Mouse (Mus musculus) olfactory bulb, adult 2 months (tissue): Measurements from ENCODE around the gene Pik3r1. TPM values are rescaled to one million over a fixed set of nuclear protein-coding genes. Genes with fewer than 3 reads are reported as not detected.

ENCODE experiments used
- H3K27ac ChIP-seq: fragments of 200-500 bp; 2 replicates; pipeline ENCODE4 v1.5.1; 2012; ENCODE audit warnings: low read depth, low read length; ENCODE audit not compliant: insufficient read depth
- H3K4me1 ChIP-seq: fragments of 200-500 bp; 2 replicates; pipeline ENCODE4 v1.6.1; 2012; ENCODE audit warnings: low read length; ENCODE audit not compliant: control insufficient read depth, insufficient read depth
- H3K4me3 ChIP-seq: fragments of 200-500 bp; 2 replicates; pipeline ENCODE4 v1.5.1; 2012; ENCODE audit warnings: mild to moderate bottlenecking, low read depth, low read length, moderate library complexity; ENCODE audit not compliant: insufficient read depth
- CTCF ChIP-seq: fragments of 200-500 bp; IDR thresholded peaks from 2 replicates; pipeline ENCODE4 v1.5.1; 2012; ENCODE audit warnings: low read depth, mild to moderate bottlenecking, low read length, moderate library complexity; ENCODE audit not compliant: insufficient read depth
- POLR2A ChIP-seq: fragments of 200-500 bp; IDR thresholded peaks from 2 replicates; pipeline ENCODE4 v1.6.1; 2012; ENCODE audit warnings: mild to moderate bottlenecking, low read depth, low read length, moderate library complexity; ENCODE audit not compliant: insufficient read depth
- WGBS: fragments of 180-500 bp; shearing (Covaris S2); methylation state at CpG from one replicate; pipeline ENCODE4 v1.1.7; 2018; 5-methylcytosine and 5-hydroxymethylcytosine counted together
- polyA plus RNA-seq: library from polyadenylated mRNA; stranded (reverse); fragments of >200 nt; gene quantifications from 2 replicates; pipeline ENCODE4 v1.2.4, GENCODE M21; 2012; ENCODE audit warnings: low replicate concordance; ENCODE audit not compliant: missing spikeins, insufficient read depth, insufficient read length

Pik3r1 gene
- polyA plus RNA-seq, 1 experiment = 139 TPM

DNA sequence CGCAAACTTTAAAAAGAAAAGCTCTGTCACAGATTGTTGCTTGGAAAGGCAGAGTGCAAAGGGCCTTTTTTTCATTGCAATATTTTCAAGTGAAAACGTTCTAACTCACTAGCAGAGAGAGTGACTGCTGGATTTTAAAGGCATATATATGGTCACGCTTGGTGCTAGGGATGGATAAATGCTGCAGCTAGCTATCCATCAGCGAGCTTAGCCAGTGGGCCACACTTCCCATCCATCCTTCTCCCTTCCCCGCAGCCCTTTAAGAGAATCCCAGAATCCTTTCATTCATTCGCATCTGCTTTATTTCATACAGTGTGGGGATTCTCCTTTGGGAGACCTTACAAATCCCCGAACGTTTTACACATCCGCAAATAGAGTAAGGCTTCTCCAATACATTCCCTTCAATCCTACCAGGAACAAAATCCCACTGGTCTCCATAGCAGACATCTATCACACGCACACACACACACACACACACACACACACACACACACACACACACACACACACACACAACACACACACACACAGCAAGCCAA is 32.9 kb upstream of the Pik3r1 start:
- WGBS = 45% methylated on average over 10 of the region's 10 CpGs
- peaks cover 5% of the 10 kb centered on the region for H3K4me1 ChIP-seq
- no peak for TF ChIP-seq CTCF
- no peak for TF ChIP-seq POLR2A
- H3K27ac ChIP-seq = peak overlapping the region; percentile 42; the same call in 1 of the 2 replicates
- peak overlapping the region; percentile 40 for H3K4me3 ChIP-seq

DNA sequence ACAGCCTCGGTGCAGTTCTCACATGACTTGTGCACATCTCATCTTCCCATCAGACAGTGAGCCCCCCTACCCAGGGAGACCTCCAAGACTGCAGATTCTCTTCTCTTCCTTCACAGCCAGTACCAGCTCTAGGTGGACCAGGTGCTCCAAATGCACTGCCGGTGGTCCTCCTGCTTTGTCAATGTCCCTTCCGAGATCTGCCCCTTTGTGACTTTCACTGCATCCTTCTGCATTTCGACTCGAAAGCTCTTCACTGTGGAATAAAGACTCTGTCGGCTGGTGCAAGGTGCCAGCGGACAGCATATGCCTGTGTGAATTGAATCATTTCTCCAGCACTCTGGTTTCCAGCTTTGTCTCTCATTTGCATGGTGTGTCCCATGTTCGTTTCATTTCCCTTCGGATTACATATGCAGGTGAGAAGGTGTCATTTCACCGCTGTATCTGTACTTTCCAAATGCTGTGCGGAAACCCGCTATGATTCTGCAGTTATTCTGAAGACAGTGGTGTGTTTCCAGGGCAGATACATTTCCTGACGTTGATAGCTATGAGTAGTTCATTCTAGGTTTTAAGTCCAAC is 32.1 kb upstream of the Pik3r1 start:
- H3K4me1 ChIP-seq = peaks cover 5% of the 10 kb centered on the region
- WGBS = 90% methylated on average over 13 of the region's 13 CpGs
- TF ChIP-seq POLR2A (no peak), CTCF (no peak)
- H3K4me3 ChIP-seq = no peak overlapping the region
- no peak overlapping the region for H3K27ac ChIP-seq

- Histone ChIP-seq H3K4me1 (peaks cover 5% of the 10 kb centered on the region), H3K4me3 (no peak overlapping the region), H3K27ac (no peak overlapping the region)
- no peak for TF ChIP-seq POLR2A
- no peak for TF ChIP-seq CTCF
- WGBS = 96% methylated on average over 2 of the region's 2 CpGs
Observed at GRCm38 (mm10) chr13:101799318-101799717, 31.3 kb upstream of the Pik3r1 start.

- H3K27ac ChIP-seq = no peak overlapping the region
- H3K4me3 ChIP-seq = no peak overlapping the region
- H3K4me1 ChIP-seq = peaks cover 5% of the 10 kb centered on the region
- TF ChIP-seq CTCF (no peak), POLR2A (no peak)
- WGBS = 96% methylated on average over 4 of the region's 4 CpGs
Observed at GRCm38 (mm10) chr13:101798522-101798921, 30.5 kb upstream of the Pik3r1 start.

DNA sequence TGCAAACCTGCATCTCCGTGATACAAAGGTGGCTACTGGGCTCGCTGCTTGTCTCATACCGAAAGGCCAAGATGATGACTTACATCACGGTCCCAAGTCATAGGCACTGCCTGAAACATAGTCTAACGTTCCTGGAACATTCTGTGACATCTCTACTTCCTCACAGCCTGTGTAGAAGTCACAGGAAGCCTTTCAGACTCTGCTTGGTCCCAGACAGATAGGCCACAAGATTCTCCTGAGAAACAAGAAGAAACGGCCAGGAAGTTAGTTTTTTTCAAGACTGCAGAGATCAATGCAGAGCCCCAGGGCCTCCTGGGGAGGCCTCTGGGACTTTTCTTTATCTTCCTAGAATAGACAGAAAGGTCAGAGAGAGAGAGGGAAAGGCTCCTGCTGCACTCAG is 29.0 kb upstream of the Pik3r1 start:
- 68% methylated on average over 6 of the region's 6 CpGs for WGBS
- Histone ChIP-seq H3K27ac (no peak overlapping the region), H3K4me3 (no peak overlapping the region), H3K4me1 (peaks cover 5% of the 10 kb centered on the region)
- TF ChIP-seq POLR2A (no peak), CTCF (no peak)

DNA sequence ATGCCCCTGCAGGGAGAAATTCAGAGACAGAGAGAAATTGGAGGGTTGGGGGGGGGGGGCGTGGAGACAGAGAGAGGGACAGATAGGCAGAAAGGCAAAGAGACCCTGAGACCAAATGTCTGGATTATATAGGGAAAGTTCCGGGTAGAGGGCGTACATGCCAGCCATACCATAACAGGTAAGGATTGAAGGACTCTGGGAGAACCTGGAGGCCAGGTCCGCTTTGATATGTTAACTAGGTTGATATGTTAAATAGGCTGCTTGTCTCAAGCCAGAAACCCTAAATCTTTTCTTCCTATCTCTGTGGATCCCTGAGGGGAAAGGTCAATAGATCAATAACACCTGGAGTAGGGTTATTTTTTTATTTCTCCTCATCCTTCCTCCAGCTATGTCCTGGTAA is 17.7 kb upstream of the Pik3r1 start:
- Histone ChIP-seq H3K27ac (no peak overlapping the region), H3K4me3 (no peak overlapping the region), H3K4me1 (no peaks in the 10 kb centered on the region)
- no peak for TF ChIP-seq CTCF
- no peak for TF ChIP-seq POLR2A
- 93% methylated on average over 4 of the region's 4 CpGs for WGBS

- H3K4me1 ChIP-seq = no peaks in the 10 kb centered on the region
- 98% methylated on average over 13 of the region's 13 CpGs for WGBS
Observed at GRCm38 (mm10) chr13:101784651-101785289, 16.8 kb upstream of the Pik3r1 start.

GRCm38 (mm10) chr13:101779011-101779410 is 11.0 kb upstream of the Pik3r1 start:
- H3K27ac ChIP-seq = no peak overlapping the region
- TF ChIP-seq POLR2A (no peak), CTCF (no peak)
- H3K4me1 ChIP-seq = no peaks in the 10 kb centered on the region
- no peak overlapping the region for H3K4me3 ChIP-seq
- WGBS = 94% methylated on average over 4 of the region's 4 CpGs

More at GRCm38 (mm10) chr13:101784651-101785289, 16.8 kb upstream of the Pik3r1 start:
- H3K27ac ChIP-seq = no peak overlapping the region
- no peak overlapping the region for H3K4me3 ChIP-seq
- TF ChIP-seq POLR2A (no peak), CTCF (no peak)

- TF ChIP-seq CTCF (no peak), POLR2A (no peak)
- Histone ChIP-seq H3K27ac (no peak overlapping the region), H3K4me3 (no peak overlapping the region), H3K4me1 (no peaks in the 10 kb centered on the region)
- 50% methylated on average over 3 of the region's 3 CpGs for WGBS
Observed at GRCm38 (mm10) chr13:101777851-101778250, 9.8 kb upstream of the Pik3r1 start.

- no peak overlapping the region for H3K27ac ChIP-seq
- no peak for TF ChIP-seq POLR2A
- TF ChIP-seq CTCF = no peak
- no peak overlapping the region for H3K4me3 ChIP-seq
- H3K4me1 ChIP-seq = peaks cover 7% of the 10 kb centered on the region; the same call in 1 of the 2 replicates
Observed at GRCm38 (mm10) chr13:101771071-101771470, 3.1 kb upstream of the Pik3r1 start.
